Mouse (Mus musculus) cerebellum, postnatal 36 days (tissue): ENCODE measurements around the gene Prph2.

Source experiments
- DNase-seq, 2 experiments: peaks; one replicate each; pipeline ENCODE4 v3.0.0; 2021 to 2022; ENCODE audit warnings: mixed read lengths in 2 of 2

The Prph2 gene

DNA sequence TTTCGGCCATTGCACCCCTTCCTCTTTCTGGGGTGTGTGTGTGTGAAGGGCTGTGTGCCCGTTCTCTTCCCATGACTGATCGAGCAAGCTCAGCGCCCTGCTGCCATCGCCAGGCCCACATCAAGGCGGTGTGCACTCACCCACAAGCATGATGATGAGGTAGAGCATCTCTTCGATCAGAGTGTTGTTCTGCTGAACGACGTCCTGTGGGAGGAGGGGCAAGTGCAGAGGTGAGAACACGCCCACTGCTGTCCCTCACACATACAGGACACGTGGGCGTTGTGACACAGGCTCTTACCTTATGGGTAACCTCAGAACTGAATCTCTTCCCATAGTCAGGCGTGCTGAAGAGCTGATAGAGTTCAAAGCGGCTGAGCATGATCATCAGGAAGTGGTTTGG, 56.6 kb downstream of the Prph2 start:
- no peak for DNase-seq

DNA sequence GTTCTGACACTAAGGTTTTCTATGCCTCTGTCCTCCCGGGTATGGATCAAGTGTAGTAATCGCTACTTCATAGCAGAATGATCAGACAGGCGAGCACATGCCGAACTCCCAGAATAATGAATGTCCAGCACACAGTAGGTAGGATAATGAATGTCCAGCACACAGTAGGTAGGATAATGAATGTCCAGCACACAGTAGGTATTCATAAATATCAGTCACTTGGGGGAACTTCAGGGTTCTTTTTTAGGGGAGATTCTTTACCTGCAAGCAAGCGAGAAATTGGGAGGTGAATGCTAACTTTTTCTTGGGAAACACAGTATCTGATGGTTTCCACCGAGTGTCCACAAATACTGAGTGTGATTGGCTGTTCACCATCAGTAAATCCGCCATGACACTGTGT, 62.3 kb downstream of the Prph2 start:
- DNase-seq, result no peak
